Mouse (Mus musculus): Measurements from ENCODE around the gene Cenpm.

GRCm38 (mm10) chr15:82184183-82184582 is 60.4 kb downstream of the Cenpm start:
- TF ChIP-seq CTCF (IDR thresholded peaks at IDR 0.05; ENCODE audit: control insufficient read depth, insufficient read depth, insufficient read length) (no peak), MAX (IDR thresholded peaks at IDR 0.05) (no peak), CEBPB (IDR thresholded peaks at IDR 0.05; ENCODE audit: low read depth) (no peak), MYOD1 (IDR thresholded peaks at IDR 0.05; ENCODE audit: control insufficient read depth, insufficient read length, low read depth) (no peak), FOSL1 (IDR thresholded peaks at IDR 0.05; ENCODE audit: insufficient read depth, low read length, poor library complexity, severe bottlenecking) (no peak), USF1 (IDR thresholded peaks at IDR 0.05; ENCODE audit: low read depth) (no peak), MYOG (IDR thresholded peaks at IDR 0.05; ENCODE audit: control insufficient read depth, extremely low read depth, insufficient read length) (no peak)
